Mouse (Mus musculus): ENCODE results near the gene Inava.

The Inava gene

GRCm38 (mm10) chr1:136233892-136234594, at the start of gene Inava:
Gene Inava (minus strand): TSS chr1:136234264.
- 0 out of 2 replicates have a peak, but pooled peaks cover 2% of the 10 kb centered on the region for H3K27me3 ChIP-seq (ENCODE audit: control insufficient read depth, insufficient read depth, low read length, poor library complexity, severe bottlenecking)
- DNase-seq (ENCODE audit: low read depth, low spot score) = peak; percentile 42
- no peaks in the 10 kb centered on the region for H3K36me3 ChIP-seq (ENCODE audit: control insufficient read depth, insufficient read depth, low read length, poor library complexity, severe bottlenecking)

- DNase-seq (ENCODE audit: low read depth, low spot score) = no peak
- Histone ChIP-seq H3K27me3 (ENCODE audit: control insufficient read depth, insufficient read depth, low read length, poor library complexity, severe bottlenecking) (no peaks in the 10 kb centered on the region), H3K36me3 (ENCODE audit: control insufficient read depth, insufficient read depth, low read length, poor library complexity, severe bottlenecking) (peaks cover 28% of the 10 kb centered on the region)
Observed at GRCm38 (mm10) chr1:136277366-136277765, 43.3 kb upstream of the Inava start.

GRCm38 (mm10) chr1:136268224-136268623, 34.2 kb upstream of the Inava start:
- no peak for DNase-seq (ENCODE audit: low read depth, low spot score)
- Histone ChIP-seq H3K27me3 (ENCODE audit: control insufficient read depth, insufficient read depth, low read length, poor library complexity, severe bottlenecking) (no peaks in the 10 kb centered on the region), H3K36me3 (ENCODE audit: control insufficient read depth, insufficient read depth, low read length, poor library complexity, severe bottlenecking) (peaks cover 3% of the 10 kb centered on the region)

- no peak for DNase-seq (ENCODE audit: low read depth, low spot score)
- H3K36me3 ChIP-seq (ENCODE audit: control insufficient read depth, insufficient read depth, low read length, poor library complexity, severe bottlenecking) = peaks cover 1% of the 10 kb centered on the region; the same call in 1 of the 2 replicates
- H3K27me3 ChIP-seq (ENCODE audit: control insufficient read depth, insufficient read depth, low read length, poor library complexity, severe bottlenecking) = no peaks in the 10 kb centered on the region
Observed at GRCm38 (mm10) chr1:136266127-136266526, 32.1 kb upstream of the Inava start.

GRCm38 (mm10) chr1:136263355-136263754, 29.3 kb upstream of the Inava start:
- Histone ChIP-seq H3K27me3 (ENCODE audit: control insufficient read depth, insufficient read depth, low read length, poor library complexity, severe bottlenecking) (no peaks in the 10 kb centered on the region; the same call in 1 of the 2 replicates), H3K36me3 (ENCODE audit: control insufficient read depth, insufficient read depth, low read length, poor library complexity, severe bottlenecking) (peaks cover 1% of the 10 kb centered on the region; the same call in 1 of the 2 replicates)
- no peak for DNase-seq (ENCODE audit: low read depth, low spot score)

GRCm38 (mm10) chr1:136260635-136261238, 26.7 kb upstream of the Inava start, which contains the start of gene Gpr25:
Gene Gpr25 (minus strand): TSS chr1:136260873.
- H3K27me3 ChIP-seq (ENCODE audit: control insufficient read depth, insufficient read depth, low read length, poor library complexity, severe bottlenecking) = no peaks in the 10 kb centered on the region; the same call in 1 of the 2 replicates
- DNase-seq (ENCODE audit: low read depth, low spot score) = no peak
- no peaks in the 10 kb centered on the region for H3K36me3 ChIP-seq (ENCODE audit: control insufficient read depth, insufficient read depth, low read length, poor library complexity, severe bottlenecking)

- peak; percentile 23 for DNase-seq (ENCODE audit: low read depth, low spot score)
- Histone ChIP-seq H3K27me3 (ENCODE audit: control insufficient read depth, insufficient read depth, low read length, poor library complexity, severe bottlenecking) (no peaks in the 10 kb centered on the region; the same call in 1 of the 2 replicates), H3K36me3 (ENCODE audit: control insufficient read depth, insufficient read depth, low read length, poor library complexity, severe bottlenecking) (no peaks in the 10 kb centered on the region)
Observed at GRCm38 (mm10) chr1:136259893-136260634, 26.0 kb upstream of the Inava start.

GRCm38 (mm10) chr1:136259543-136259892, 25.5 kb upstream of the Inava start:
- Histone ChIP-seq H3K36me3 (ENCODE audit: control insufficient read depth, insufficient read depth, low read length, poor library complexity, severe bottlenecking) (no peaks in the 10 kb centered on the region), H3K27me3 (ENCODE audit: control insufficient read depth, insufficient read depth, low read length, poor library complexity, severe bottlenecking) (no peaks in the 10 kb centered on the region; the same call in 1 of the 2 replicates)
- DNase-seq (ENCODE audit: low read depth, low spot score) = peak; percentile 11

GRCm38 (mm10) chr1:136258495-136258894, 24.4 kb upstream of the Inava start:
- H3K27me3 ChIP-seq (ENCODE audit: control insufficient read depth, insufficient read depth, low read length, poor library complexity, severe bottlenecking) = no peaks in the 10 kb centered on the region; the same call in 1 of the 2 replicates
- no peaks in the 10 kb centered on the region for H3K36me3 ChIP-seq (ENCODE audit: control insufficient read depth, insufficient read depth, low read length, poor library complexity, severe bottlenecking)
- DNase-seq (ENCODE audit: low read depth, low spot score) = no peak

- H3K36me3 ChIP-seq (ENCODE audit: control insufficient read depth, insufficient read depth, low read length, poor library complexity, severe bottlenecking) = no peaks in the 10 kb centered on the region
- DNase-seq (ENCODE audit: low read depth, low spot score) = no peak
- H3K27me3 ChIP-seq (ENCODE audit: control insufficient read depth, insufficient read depth, low read length, poor library complexity, severe bottlenecking) = no peaks in the 10 kb centered on the region; the same call in 1 of the 2 replicates
Observed at GRCm38 (mm10) chr1:136255657-136256056, 21.6 kb upstream of the Inava start.

GRCm38 (mm10) chr1:136255174-136255573, 21.1 kb upstream of the Inava start:
- no peak for DNase-seq (ENCODE audit: low read depth, low spot score)
- Histone ChIP-seq H3K27me3 (ENCODE audit: control insufficient read depth, insufficient read depth, low read length, poor library complexity, severe bottlenecking) (no peaks in the 10 kb centered on the region; the same call in 1 of the 2 replicates), H3K36me3 (ENCODE audit: control insufficient read depth, insufficient read depth, low read length, poor library complexity, severe bottlenecking) (no peaks in the 10 kb centered on the region)

GRCm38 (mm10) chr1:136254503-136255065, 20.5 kb upstream of the Inava start:
- Histone ChIP-seq H3K36me3 (ENCODE audit: control insufficient read depth, insufficient read depth, low read length, poor library complexity, severe bottlenecking) (no peaks in the 10 kb centered on the region), H3K27me3 (ENCODE audit: control insufficient read depth, insufficient read depth, low read length, poor library complexity, severe bottlenecking) (no peaks in the 10 kb centered on the region)
- DNase-seq (ENCODE audit: low read depth, low spot score) = no peak

GRCm38 (mm10) chr1:136253472-136253871, 19.4 kb upstream of the Inava start:
- Histone ChIP-seq H3K36me3 (ENCODE audit: control insufficient read depth, insufficient read depth, low read length, poor library complexity, severe bottlenecking) (no peaks in the 10 kb centered on the region), H3K27me3 (ENCODE audit: control insufficient read depth, insufficient read depth, low read length, poor library complexity, severe bottlenecking) (no peaks in the 10 kb centered on the region)
- no peak for DNase-seq (ENCODE audit: low read depth, low spot score)

- Histone ChIP-seq H3K27me3 (ENCODE audit: control insufficient read depth, insufficient read depth, low read length, poor library complexity, severe bottlenecking) (no peaks in the 10 kb centered on the region), H3K36me3 (ENCODE audit: control insufficient read depth, insufficient read depth, low read length, poor library complexity, severe bottlenecking) (no peaks in the 10 kb centered on the region)
- DNase-seq (ENCODE audit: low read depth, low spot score) = peak; percentile 54
Observed at GRCm38 (mm10) chr1:136249662-136250061, 15.6 kb upstream of the Inava start.
